Mouse (Mus musculus): ENCODE data around the gene Pir.

DNA sequence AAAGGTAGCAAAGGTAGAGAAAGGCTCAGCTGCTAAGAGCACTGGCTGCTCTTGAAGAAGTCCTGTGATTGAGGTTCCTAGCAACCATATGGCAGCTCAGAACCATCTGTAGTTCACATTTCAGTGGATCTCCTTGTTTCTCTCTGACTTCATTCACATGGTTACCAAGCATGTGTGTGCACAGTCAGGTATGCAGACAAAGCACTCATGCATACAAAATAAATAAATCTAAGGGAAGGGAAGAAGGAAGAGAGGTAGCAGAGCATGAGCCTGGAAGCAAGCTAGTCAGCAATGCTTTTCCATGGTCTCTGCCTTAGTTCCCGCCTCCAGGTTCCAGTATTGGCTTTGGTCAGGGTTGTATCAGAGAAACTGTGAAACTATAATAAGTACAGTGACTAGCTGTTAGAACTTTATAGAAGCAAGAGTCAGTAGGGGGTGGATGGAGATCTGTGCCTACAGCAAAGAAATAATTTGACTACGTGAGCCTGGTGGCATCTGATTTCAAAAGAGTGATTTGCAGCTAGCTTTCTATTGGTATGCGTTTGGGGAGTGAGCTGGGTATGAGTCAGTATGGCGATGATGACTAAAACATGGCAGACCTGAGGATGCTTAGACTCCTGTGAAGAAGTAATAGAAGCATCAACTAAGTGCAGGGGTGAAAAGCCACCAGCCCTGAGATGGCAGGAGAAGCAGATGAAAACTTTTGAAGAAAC is 96.1 kb downstream of the Pir start:
- TF ChIP-seq MYOD1 (IDR thresholded peaks at IDR 0.05; ENCODE audit: control insufficient read depth, insufficient read length, low read depth) (no peak), CTCF (IDR thresholded peaks at IDR 0.05; ENCODE audit: control insufficient read depth, insufficient read depth, insufficient read length) (no peak)

Data from C2C12 (cell line).